Mouse (Mus musculus) liver, embryonic 14.5 days (tissue): Measurements from ENCODE around the gene Ephx1. TPM values are rescaled to one million over a fixed set of nuclear protein-coding genes. Genes with fewer than 3 reads are reported as not detected.

Experiments used
- ATAC-seq: fragments of 200-750 bp; cut with Nextera tagmentation; 2 replicates; pipeline ENCODE4 v1.8.0; 2017; ENCODE audit warnings: moderate number of reproducible peaks, mild to moderate bottlenecking, moderate library complexity; ENCODE audit not compliant: insufficient read depth
- DNase-seq, 3 experiments: peaks; one replicate each; pipeline ENCODE4 v3.0.0-alpha.2; 2012 to 2013; ENCODE audit warnings: low read depth in 3 of 3, low spot score in 3 of 3
- H3K27ac ChIP-seq: fragments of 300-500 bp; sonication (generic); 2 replicates; pipeline ENCODE4 v1.5.1; 2014; ENCODE audit warnings: moderate library complexity, mild to moderate bottlenecking, control low read depth, inconsistent platforms
- H3K27me3 ChIP-seq: fragments of 300-500 bp; sonication (generic); 2 replicates; pipeline ENCODE4 v1.6.1; 2014; ENCODE audit warnings: mild to moderate bottlenecking, low read length, moderate library complexity; ENCODE audit not compliant: control insufficient read depth, insufficient read depth
- H3K36me3 ChIP-seq: fragments of 300-500 bp; sonication (generic); replicated peaks from 2 replicates; pipeline ENCODE4 v1.6.1; 2014; ENCODE audit warnings: low read depth; ENCODE audit not compliant: control insufficient read depth, insufficient read depth
- H3K4me1 ChIP-seq, 2 experiments: fragments of 200-500 bp in 1 of 2; fragments of 300-500 bp in 1 of 2; sonication (generic) in 1 of 2; replicated peaks; 2 replicates each; pipeline ENCODE4 v1.6.1; 2012 to 2014; ENCODE audit warnings: antibody characterized with exemption in 1 of 2, inconsistent platforms in 1 of 2, low read length in 1 of 2; ENCODE audit not compliant: control insufficient read depth in 2 of 2, insufficient read depth in 2 of 2
- H3K4me2 ChIP-seq: fragments of 300-500 bp; sonication (generic); 2 replicates; pipeline ENCODE4 v1.6.1; 2014; ENCODE audit warnings: low read depth, mild to moderate bottlenecking, control low read depth, moderate library complexity
- H3K4me3 ChIP-seq, 2 experiments: fragments of 200-500 bp in 1 of 2; fragments of 300-500 bp in 1 of 2; sonication (generic) in 1 of 2; 2 replicates each; pipeline ENCODE4 v1.5.1; 2012 to 2014; ENCODE audit warnings: low read depth in 2 of 2, low read length in 2 of 2, mild to moderate bottlenecking in 2 of 2, control low read depth in 1 of 2, inconsistent platforms in 1 of 2, moderate library complexity in 1 of 2; ENCODE audit not compliant: insufficient read depth in 1 of 2
- H3K9ac ChIP-seq: fragments of 300-500 bp; sonication (generic); replicated peaks from 2 replicates; pipeline ENCODE4 v1.6.1; 2014; ENCODE audit warnings: mild to moderate bottlenecking, control low read depth, moderate library complexity
- H3K9me3 ChIP-seq: fragments of 300-500 bp; sonication (generic); 2 replicates; pipeline ENCODE4 v1.6.1; 2016; ENCODE audit warnings: low read length, mixed read lengths; ENCODE audit not compliant: control insufficient read depth
- CTCF ChIP-seq: IDR thresholded peaks from 2 replicates; pipeline ENCODE4 v1.5.1; 2016; ENCODE audit warnings: antibody characterized with exemption, low read depth, control low read depth
- EP300 ChIP-seq: IDR thresholded peaks from 2 replicates; pipeline ENCODE4 v1.6.1; 2016; ENCODE audit warnings: antibody characterized with exemption, low read depth
- whole genome bisulfite sequencing: fragments of 180-500 bp; shearing (Covaris S2); extraction: QIAGEN DNeasy Blood & Tissue Kit; methylation state at CpG from one replicate; pipeline ENCODE4 v1.1.7; 2014; ENCODE audit not compliant: insufficient replicate concordance; 5-methylcytosine and 5-hydroxymethylcytosine counted together
- polyA plus RNA-seq, 2 experiments: library from polyadenylated mRNA; depleted of rRNA in 1 of 2; stranded (reverse) in 1 of 2; unstranded in 1 of 2; fragments of >200 nt; fragmentation: Nextera tagmentation in 1 of 2; extraction: Ambion mirVana in 1 of 2; gene quantifications; 2 replicates each; pipeline versions ENCODE4 v1.2.1 to v1.2.3; 2012 to 2014

The Ephx1 gene
- polyA plus RNA-seq, 2 experiments, result 2.8 to 4.8 TPM

DNA sequence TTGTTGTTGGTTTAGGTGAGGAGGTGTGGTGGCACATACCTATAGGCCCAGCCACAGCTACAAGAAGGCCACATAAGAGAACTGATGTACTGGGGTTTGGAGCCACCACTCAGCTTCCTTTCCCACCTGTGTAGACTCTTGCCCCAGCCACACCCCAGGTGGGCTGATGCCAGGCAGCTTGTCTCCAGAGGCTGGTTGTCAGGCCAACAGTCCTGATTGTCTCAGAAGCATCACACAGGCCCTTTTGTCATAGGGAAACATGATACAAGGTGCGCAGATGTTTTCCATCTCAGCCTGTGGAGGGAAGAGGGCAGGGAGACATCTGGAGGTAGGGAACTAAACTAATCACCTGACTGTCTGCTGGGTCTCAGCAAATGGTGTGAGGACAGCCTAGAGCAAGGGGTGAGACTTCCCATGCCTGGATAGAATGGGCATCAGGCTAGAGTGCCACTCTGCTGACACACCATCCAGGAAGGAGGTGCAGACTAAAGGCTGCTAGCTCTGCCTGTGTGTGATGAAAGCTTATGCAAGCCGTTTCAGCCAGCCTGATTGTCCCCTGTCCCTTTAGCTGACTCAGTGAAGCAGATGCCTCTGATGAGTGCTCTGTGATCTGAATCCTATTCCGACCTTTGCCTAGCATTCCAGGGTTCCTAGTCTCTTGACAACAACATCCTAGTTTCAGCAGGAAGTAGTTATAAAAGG lies 41.2 kb upstream of the Ephx1 start:
- Histone ChIP-seq H3K4me1 (no peaks in the 10 kb centered on the region), H3K9me3 (no peaks in the 10 kb centered on the region; the same call in 1 of the 2 replicates), H3K9ac (no peak overlapping the region), H3K27me3 (no peaks in the 10 kb centered on the region), H3K4me3 (no peak overlapping the region), H3K4me2 (no peak overlapping the region), H3K36me3 (no peaks in the 10 kb centered on the region), H3K27ac (no peak overlapping the region)
- DNase-seq (no peak), ATAC-seq (no peak)
- no peak for TF ChIP-seq EP300
- no peak for TF ChIP-seq CTCF
- 60% methylated on average over 3 of the region's 3 CpGs for WGBS

GRCm38 (mm10) chr1:181052898-181053297 lies 32.2 kb upstream of the Ephx1 start:
- H3K9me3 ChIP-seq, result no peaks in the 10 kb centered on the region; the same call in 1 of the 2 replicates
- TF ChIP-seq CTCF (no peak), EP300 (no peak)
- no peak for DNase-seq
- H3K27ac ChIP-seq, result no peak overlapping the region
- no peak overlapping the region for H3K4me3 ChIP-seq
- ATAC-seq, result no peak
- H3K4me2 ChIP-seq, result no peak overlapping the region
- 39% methylated on average over 4 of the region's 4 CpGs for WGBS
- no peak overlapping the region for H3K9ac ChIP-seq
- no peaks in the 10 kb centered on the region for H3K27me3 ChIP-seq
- no peaks in the 10 kb centered on the region for H3K4me1 ChIP-seq
- no peaks in the 10 kb centered on the region for H3K36me3 ChIP-seq

GRCm38 (mm10) chr1:181050937-181051336 lies 30.2 kb upstream of the Ephx1 start, which contains the start of gene 9130409I23Rik:
TSS of gene 9130409I23Rik (plus strand) at chr1:181051237.
- Histone ChIP-seq H3K4me3 (no peak within 1 kb of the TSS), H3K9ac (no peak within 1 kb of the TSS), H3K27me3 (no peaks in the 10 kb centered on the region), H3K9me3 (no peaks in the 10 kb centered on the region), H3K27ac (no peak within 1 kb of the TSS), H3K36me3 (no peaks in the 10 kb centered on the region), H3K4me1 (no peaks in the 10 kb centered on the region), H3K4me2 (no peak within 1 kb of the TSS)
- 65% methylated on average over 6 of the region's 6 CpGs for WGBS
- ATAC-seq (no peak), DNase-seq (no peak)
- TF ChIP-seq CTCF, result no peak
- no peak for TF ChIP-seq EP300

- Histone ChIP-seq H3K9me3 (no peaks in the 10 kb centered on the region), H3K4me1 (no peaks in the 10 kb centered on the region), H3K27ac (no peak overlapping the region), H3K27me3 (no peaks in the 10 kb centered on the region), H3K36me3 (no peaks in the 10 kb centered on the region), H3K9ac (no peak overlapping the region), H3K4me2 (no peak overlapping the region), H3K4me3 (no peak overlapping the region)
- TF ChIP-seq CTCF (peak; percentile 24; the same call in 1 of the 2 replicates), EP300 (no peak)
- ATAC-seq (no peak), DNase-seq (no peak)
Measured at GRCm38 (mm10) chr1:181049328-181049842, 28.7 kb upstream of the Ephx1 start.

- Histone ChIP-seq H3K4me1 (no peaks in the 10 kb centered on the region), H3K36me3 (no peaks in the 10 kb centered on the region), H3K27ac (no peak overlapping the region), H3K4me3 (no peak overlapping the region), H3K9ac (no peak overlapping the region), H3K9me3 (no peaks in the 10 kb centered on the region), H3K27me3 (no peaks in the 10 kb centered on the region), H3K4me2 (no peak overlapping the region)
- ATAC-seq, result no peak
- TF ChIP-seq EP300 (no peak), CTCF (no peak)
- WGBS, result 31% methylated on average over 1 of the region's 1 CpGs
- DNase-seq, result no peak
Measured at GRCm38 (mm10) chr1:181047520-181047919, 26.8 kb upstream of the Ephx1 start.
